Mouse (Mus musculus) midbrain, embryonic 16.5 days (tissue): ENCODE data around the gene Sergef. TPM values are rescaled to one million over a fixed set of nuclear protein-coding genes. Genes with fewer than 3 reads are reported as not detected.
"Not testable (repeated sequence)": the region's sequence is repeated elsewhere in the genome, so short reads cannot be mapped to it uniquely, and the experiment has no call there.

Source experiments
- ATAC-seq: fragments of 200-750 bp; cut with Nextera tagmentation; 2 replicates; pipeline ENCODE4 v1.8.0; 2017; ENCODE audit warnings: moderate TSS enrichment
- H3K27ac ChIP-seq: fragments of 300-500 bp; sonication (generic); 2 replicates; pipeline ENCODE4 v1.5.1; 2014; ENCODE audit warnings: mild to moderate bottlenecking, low read length, mixed read lengths
- H3K27me3 ChIP-seq: fragments of 300-500 bp; sonication (generic); 2 replicates; pipeline ENCODE4 v1.6.1; 2014; ENCODE audit warnings: low read depth, low read length, mixed read lengths; ENCODE audit not compliant: control insufficient read depth, insufficient read depth
- H3K36me3 ChIP-seq: fragments of 300-500 bp; sonication (generic); 2 replicates; pipeline ENCODE4 v1.6.1; 2014; ENCODE audit warnings: mild to moderate bottlenecking, low read length, moderate library complexity, mixed read lengths; ENCODE audit not compliant: control insufficient read depth, insufficient read depth
- H3K4me1 ChIP-seq: fragments of 300-500 bp; sonication (generic); 2 replicates; pipeline ENCODE4 v1.6.1; 2014; ENCODE audit warnings: mild to moderate bottlenecking, low read length, mixed read lengths; ENCODE audit not compliant: control insufficient read depth, insufficient read depth
- H3K4me2 ChIP-seq: fragments of 300-500 bp; sonication (generic); 2 replicates; pipeline ENCODE4 v1.6.1; 2014; ENCODE audit warnings: mild to moderate bottlenecking, low read length, mixed read lengths
- H3K4me3 ChIP-seq: fragments of 300-500 bp; sonication (generic); 2 replicates; pipeline ENCODE4 v1.5.1; 2014; ENCODE audit warnings: low read depth, mild to moderate bottlenecking, low read length, moderate library complexity, mixed read lengths
- H3K9ac ChIP-seq: fragments of 300-500 bp; sonication (generic); 2 replicates; pipeline ENCODE4 v1.6.1; 2014; ENCODE audit warnings: low read depth, low read length, mixed read lengths
- H3K9me3 ChIP-seq: fragments of 300-500 bp; sonication (generic); replicated peaks from 2 replicates; pipeline ENCODE4 v1.6.1; 2014; ENCODE audit warnings: mild to moderate bottlenecking, low read length, mixed read lengths; ENCODE audit not compliant: control insufficient read depth, poor library complexity, severe bottlenecking
- WGBS: fragments of 180-500 bp; shearing (Covaris S2); extraction: QIAGEN DNeasy Blood & Tissue Kit; methylation state at CpG from one replicate; pipeline ENCODE4 v1.1.7; 2014; 5-methylcytosine and 5-hydroxymethylcytosine counted together
- polyA plus RNA-seq: library from polyadenylated mRNA; unstranded; fragments of >200 nt; fragmentation: Nextera tagmentation; extraction: Ambion mirVana; gene quantifications from 2 replicates; pipeline ENCODE4 v1.2.1, GENCODE M21; 2015

Gene Sergef
- polyA plus RNA-seq, 1 experiment from 2014 or later, result 45.8 TPM

- peaks cover 6% of the 10 kb centered on the region for H3K4me1 ChIP-seq
- H3K4me2 ChIP-seq, result peak overlapping the region; percentile 55
- no peak for ATAC-seq
- peak overlapping the region; percentile 11 for H3K4me3 ChIP-seq
- 2% methylated on average over 21 of the region's 21 CpGs for WGBS
- H3K9me3 ChIP-seq, result no peaks in the 10 kb centered on the region
- no peak overlapping the region for H3K9ac ChIP-seq
- no peaks in the 10 kb centered on the region for H3K36me3 ChIP-seq
- no peak overlapping the region for H3K27ac ChIP-seq
- peaks cover 4% of the 10 kb centered on the region for H3K27me3 ChIP-seq
Observed at GRCm38 (mm10) chr7:46667256-46667655, 27.6 kb upstream of the Sergef start.

DNA sequence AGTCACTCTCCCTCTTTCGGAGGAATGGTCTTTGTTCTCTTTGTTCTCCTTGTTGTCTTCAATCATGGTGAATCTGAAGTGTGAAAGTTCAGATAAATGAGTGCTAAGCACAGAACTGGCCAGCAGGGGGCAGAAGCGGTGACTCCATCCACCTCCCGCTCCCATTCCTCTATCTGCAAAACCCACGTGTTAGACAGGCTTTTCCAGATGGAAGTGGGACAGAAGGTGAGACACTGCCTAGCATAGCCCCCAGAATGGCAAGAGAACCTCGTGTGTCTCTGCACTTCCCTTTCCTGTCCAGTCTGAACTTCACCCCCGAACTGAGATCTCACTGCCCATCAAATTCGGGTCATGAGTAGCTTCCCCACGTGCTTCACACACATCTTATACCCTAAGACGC lies 25.6 kb upstream of the Sergef start:
- Histone ChIP-seq H3K4me2 (no peak overlapping the region), H3K4me1 (peaks cover 8% of the 10 kb centered on the region), H3K9ac (no peak overlapping the region), H3K36me3 (no peaks in the 10 kb centered on the region), H3K27ac (no peak overlapping the region), H3K9me3 (no peaks in the 10 kb centered on the region), H3K4me3 (no peak overlapping the region), H3K27me3 (peaks cover 4% of the 10 kb centered on the region)
- WGBS, result 37% methylated on average over 9 of the region's 9 CpGs
- no peak for ATAC-seq

DNA sequence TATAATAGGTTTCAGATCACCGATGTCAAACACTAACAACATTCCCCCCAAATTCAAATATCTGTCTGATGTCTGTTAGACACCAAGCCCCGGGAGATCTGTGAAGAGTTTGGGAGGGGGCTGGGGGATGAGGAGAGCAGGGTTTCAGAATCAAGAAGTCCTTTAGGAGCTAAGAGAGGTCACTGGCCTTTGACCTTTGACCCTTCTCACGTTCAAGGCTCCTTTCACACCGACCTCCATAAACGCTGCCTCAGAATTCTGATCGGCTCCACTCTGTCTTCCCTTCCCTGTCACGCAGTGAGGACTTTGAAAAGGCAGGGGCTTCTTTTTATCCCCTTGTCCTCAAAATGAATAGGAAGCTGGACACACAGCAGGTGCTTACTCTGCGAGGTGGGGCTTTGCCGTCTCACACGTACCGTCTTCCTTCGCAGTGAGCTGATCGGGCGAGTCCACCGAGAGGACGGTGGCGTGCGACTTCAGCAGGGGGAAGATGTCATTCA lies 22.0 kb upstream of the Sergef start:
- Histone ChIP-seq H3K4me1 (0 out of 2 replicates have a peak, but pooled peaks cover 3% of the 10 kb centered on the region), H3K9me3 (no peaks in the 10 kb centered on the region), H3K9ac (no peak overlapping the region), H3K36me3 (no peaks in the 10 kb centered on the region), H3K4me3 (peak overlapping the region; percentile 7), H3K4me2 (peak overlapping the region; percentile 42), H3K27me3 (peaks cover 4% of the 10 kb centered on the region; the same call in 1 of the 2 replicates), H3K27ac (no peak overlapping the region)
- WGBS, result 5% methylated on average over 18 of the region's 18 CpGs
- ATAC-seq, result no peak

GRCm38 (mm10) chr7:46652279-46652678 lies 12.7 kb upstream of the Sergef start:
- Histone ChIP-seq H3K9ac (no peak overlapping the region), H3K4me2 (no peak overlapping the region), H3K4me1 (no peaks in the 10 kb centered on the region), H3K4me3 (no peak overlapping the region), H3K9me3 (no peaks in the 10 kb centered on the region), H3K36me3 (no peaks in the 10 kb centered on the region), H3K27ac (no peak overlapping the region), H3K27me3 (no peaks in the 10 kb centered on the region)
- WGBS, result 75% methylated on average over 2 of the region's 2 CpGs
- ATAC-seq, result no peak

DNA sequence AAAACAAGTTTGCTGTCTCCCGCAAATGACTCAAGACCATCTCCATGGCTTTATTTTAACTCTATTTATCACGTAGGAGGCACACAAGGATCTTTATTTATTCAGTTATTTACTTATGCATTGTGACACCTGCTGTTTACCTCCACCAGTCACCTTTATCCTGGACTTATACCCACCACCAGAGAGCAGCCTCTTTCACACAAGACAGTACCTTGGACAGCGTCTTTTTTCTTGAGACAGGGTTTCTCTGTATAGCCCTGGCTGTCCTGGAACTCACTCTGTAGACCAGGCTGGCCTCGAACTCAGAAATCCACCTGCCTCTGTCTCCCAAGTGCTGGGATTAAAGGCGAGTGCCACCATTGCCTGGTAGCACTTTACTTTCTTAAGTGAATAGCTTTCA lies 10.6 kb upstream of the Sergef start:
- not testable (repeated sequence) for H3K27ac ChIP-seq, H3K36me3 ChIP-seq, H3K27me3 ChIP-seq, H3K9ac ChIP-seq, H3K9me3 ChIP-seq, H3K4me1 ChIP-seq, ATAC-seq, H3K4me3 ChIP-seq, H3K4me2 ChIP-seq
- WGBS, result 50% methylated on average over 5 of the region's 5 CpGs

- no peak overlapping the region for H3K27ac ChIP-seq
- no peaks in the 10 kb centered on the region for H3K4me1 ChIP-seq
- no peaks in the 10 kb centered on the region for H3K27me3 ChIP-seq
- H3K36me3 ChIP-seq, result no peaks in the 10 kb centered on the region
- H3K4me2 ChIP-seq, result no peak overlapping the region
- H3K9me3 ChIP-seq, result no peaks in the 10 kb centered on the region
- no peak overlapping the region for H3K9ac ChIP-seq
- WGBS, result 69% methylated on average over 4 of the region's 4 CpGs
- no peak overlapping the region for H3K4me3 ChIP-seq
- ATAC-seq, result no peak
Observed at GRCm38 (mm10) chr7:46648431-46649140, 9.0 kb upstream of the Sergef start.

GRCm38 (mm10) chr7:46643172-46643571 lies 3.6 kb upstream of the Sergef start:
- Histone ChIP-seq H3K4me2 (no peak overlapping the region), H3K4me3 (no peak overlapping the region), H3K9ac (no peak overlapping the region), H3K4me1 (peaks cover 12% of the 10 kb centered on the region), H3K27ac (no peak overlapping the region), H3K27me3 (no peaks in the 10 kb centered on the region), H3K9me3 (no peaks in the 10 kb centered on the region), H3K36me3 (no peaks in the 10 kb centered on the region)
- WGBS, result 83% methylated on average over 1 of the region's 1 CpGs
- ATAC-seq, result no peak

DNA sequence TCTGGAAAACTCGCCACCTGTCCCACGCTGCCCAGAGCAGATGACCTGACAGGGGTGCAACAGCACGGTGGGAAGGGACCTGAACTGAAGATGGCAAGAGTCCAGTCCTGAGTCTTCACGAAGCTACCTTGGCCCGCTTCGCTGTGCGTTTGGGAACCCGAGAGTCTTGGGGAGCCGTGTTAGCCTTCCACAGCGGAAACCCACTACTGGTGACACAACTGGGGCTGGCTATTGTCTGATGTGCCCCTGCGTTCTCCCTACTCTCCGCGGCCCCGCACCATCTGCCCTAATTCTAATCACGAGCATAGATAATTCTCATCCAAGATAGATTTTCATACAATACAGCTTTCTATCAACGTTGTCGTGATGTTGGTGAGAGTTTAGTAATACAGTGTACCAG lies 455 bp upstream of the Sergef start:
- Histone ChIP-seq H3K36me3 (no peaks in the 10 kb centered on the region), H3K4me2 (peak overlapping the region; percentile 88), H3K9me3 (no peaks in the 10 kb centered on the region), H3K4me1 (peaks cover 20% of the 10 kb centered on the region), H3K4me3 (peak overlapping the region; percentile 78), H3K9ac (peak overlapping the region; percentile 83), H3K27ac (peak overlapping the region; percentile 89), H3K27me3 (no peaks in the 10 kb centered on the region)
- peak; percentile 51 for ATAC-seq
- WGBS, result 11% methylated on average over 17 of the region's 17 CpGs

DNA sequence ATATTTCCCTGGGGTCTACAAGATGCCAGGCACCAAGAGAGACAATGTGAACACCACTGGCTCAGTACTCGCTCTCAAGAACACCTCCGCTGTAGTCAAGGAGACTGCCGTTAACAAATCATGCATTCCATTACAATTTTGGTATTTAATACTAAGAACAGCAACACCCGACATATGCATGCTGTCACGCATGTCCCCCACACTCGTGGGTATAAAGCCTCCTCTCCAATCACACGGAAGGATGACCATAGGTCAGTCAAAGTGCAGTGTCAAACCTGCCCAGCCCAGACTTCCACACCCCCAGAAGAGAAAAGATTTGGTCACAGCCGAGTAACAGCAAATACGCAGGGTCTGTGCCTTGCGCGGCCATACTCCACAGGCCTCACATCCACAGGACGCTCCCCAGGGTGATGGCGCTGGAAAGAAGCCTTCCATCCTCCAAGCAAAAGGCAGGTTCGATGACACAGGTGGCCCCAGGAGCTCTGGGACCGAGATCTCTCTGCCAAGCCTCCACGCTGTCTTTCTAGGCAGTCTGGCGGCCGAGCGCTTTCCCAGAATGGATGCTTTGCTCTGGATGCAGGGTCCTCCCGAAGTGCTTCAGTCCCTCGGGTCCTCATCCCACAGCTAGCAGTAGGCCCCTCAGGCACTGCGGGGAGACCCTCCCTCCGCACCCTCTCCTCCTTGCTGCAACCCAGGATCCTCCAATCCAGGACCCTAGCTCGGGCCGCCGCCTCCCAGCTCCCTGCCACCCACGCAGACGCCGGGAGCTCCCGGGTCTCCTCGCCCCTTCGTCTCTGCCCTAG lies 517 bp downstream of the Sergef start:
- Histone ChIP-seq H3K27ac (peak overlapping the region; percentile 89), H3K4me2 (peak overlapping the region; percentile 88), H3K9me3 (no peaks in the 10 kb centered on the region), H3K4me3 (peak overlapping the region; percentile 78), H3K27me3 (no peaks in the 10 kb centered on the region), H3K36me3 (no peaks in the 10 kb centered on the region), H3K9ac (peak overlapping the region; percentile 83), H3K4me1 (peaks cover 20% of the 10 kb centered on the region)
- ATAC-seq, result peak; percentile 47
- 5% methylated on average over 32 of the region's 32 CpGs for WGBS
